Mouse (Mus musculus) megakaryocyte progenitor cell, adult 5-6 weeks (primary cell): Measurements from ENCODE around the gene Setdb2. TPM values are rescaled to one million over a fixed set of nuclear protein-coding genes. Genes with fewer than 3 reads are reported as not detected.

Experiments used
- ATAC-seq: replicated peaks from 2 replicates; pipeline ENCODE4 v1.8.0; 2016; ENCODE audit warnings: mild to moderate bottlenecking, moderate TSS enrichment, inconsistent platforms; ENCODE audit not compliant: poor library complexity
- total RNA-seq, 2 experiments: library from RNA; stranded (forward) in 1 of 2; stranded (reverse) in 1 of 2; fragments of 157-497, 149-512 nt in 1 of 2; fragments of 200-1000 nt in 1 of 2; gene quantifications; 2 replicates each; pipeline versions ENCODE4 v1.2.3 to v1.2.4; 2015 to 2017

The Setdb2 gene
- total RNA-seq, 2 experiments from 2014 or later: 27.4 to 41.4 TPM

DNA sequence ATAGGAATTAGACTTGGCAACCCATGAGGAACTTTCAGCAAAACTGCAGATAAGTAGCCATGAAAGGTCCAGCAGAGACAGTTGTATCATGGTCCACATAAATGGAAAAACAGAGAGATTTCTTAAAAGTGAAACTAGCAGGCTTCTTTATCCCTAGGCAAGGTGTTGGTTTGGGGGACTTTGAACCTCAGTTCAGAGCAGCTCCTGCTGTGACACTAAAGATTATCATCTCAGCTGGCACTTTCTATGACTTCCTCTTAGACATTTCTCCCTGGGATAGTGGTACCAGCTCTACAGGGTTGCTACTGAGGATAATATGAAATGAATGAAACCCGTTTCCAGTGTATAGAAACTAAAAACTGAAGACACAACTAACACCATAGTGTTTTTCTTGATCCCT lies 51.2 kb downstream of the Setdb2 start:
- ATAC-seq: no peak

DNA sequence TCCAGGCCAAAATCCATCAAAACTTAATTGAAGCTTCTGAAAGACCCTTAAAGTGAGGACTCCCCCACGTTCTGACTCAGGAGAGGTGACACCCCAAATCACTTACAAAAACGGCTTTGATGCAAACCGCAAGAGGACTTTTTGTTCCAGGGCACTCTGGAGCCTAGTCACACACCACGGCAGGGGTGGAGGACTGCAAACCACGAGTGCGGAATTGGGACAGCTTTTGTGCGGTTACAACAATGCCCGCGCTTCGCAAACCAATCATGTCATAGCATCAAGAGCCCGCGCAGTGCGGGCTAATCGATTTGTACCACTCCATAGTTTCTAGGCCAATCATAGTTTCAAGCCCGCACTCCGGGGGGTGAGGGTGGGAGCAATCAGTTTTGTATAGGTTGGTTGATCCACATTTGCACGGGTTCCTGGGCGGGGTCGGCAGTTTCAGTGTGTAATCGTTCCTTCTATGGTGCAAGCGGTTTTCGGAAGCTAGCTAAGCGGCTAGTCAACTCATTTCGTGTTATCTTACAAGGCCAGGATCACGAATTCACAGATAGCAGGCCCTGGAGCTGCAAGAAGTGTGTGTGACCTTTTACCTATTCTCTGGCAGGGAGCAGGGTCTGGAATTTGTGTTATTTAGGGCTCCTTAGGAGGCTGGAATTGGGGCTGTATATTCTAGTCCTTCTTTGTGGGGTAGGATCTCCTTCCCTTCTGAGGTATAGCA lies 70.2 kb downstream of the Setdb2 start:
- no peak for ATAC-seq

DNA sequence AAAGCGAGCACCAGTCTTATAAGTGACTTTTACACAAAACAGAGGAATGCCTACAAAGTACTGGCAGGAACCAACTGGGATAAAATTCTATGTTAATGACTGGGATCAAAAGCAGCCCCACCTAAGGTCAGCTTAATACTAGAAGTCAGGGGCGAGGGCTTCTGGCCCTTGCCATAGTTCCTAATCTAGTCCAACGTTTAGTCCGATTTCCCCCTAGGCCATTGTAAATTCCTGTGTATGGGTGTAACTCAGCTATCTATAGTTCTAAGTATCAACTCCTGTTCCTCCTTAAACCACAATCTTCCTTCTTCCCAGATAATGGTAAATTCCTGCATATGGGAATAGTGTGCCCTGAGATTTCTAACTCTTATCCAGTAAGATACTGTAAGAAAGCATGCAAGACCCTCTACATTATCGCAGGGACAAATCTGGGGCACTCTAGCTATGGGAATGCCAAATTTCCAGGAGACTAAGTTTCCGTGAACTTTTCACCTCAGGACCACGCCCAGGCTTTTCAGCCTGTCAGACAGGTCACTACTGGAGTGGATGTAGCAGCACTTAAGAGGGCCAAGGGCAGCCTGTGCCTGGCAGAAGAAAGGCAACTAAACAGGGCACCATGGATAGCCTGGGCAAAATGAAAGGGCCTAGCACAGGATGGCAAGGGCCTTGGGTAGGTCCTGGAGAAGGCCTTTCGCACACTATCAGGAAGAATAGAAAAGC lies 74.1 kb downstream of the Setdb2 start:
- no peak for ATAC-seq

GRCm38 (mm10) chr14:59365244-59365644 lies 75.4 kb downstream of the Setdb2 start, which contains the start of gene Phf11d:
TSS of gene Phf11d (minus strand) at chr14:59365470.
- ATAC-seq: peak; percentile 48

Other genes with a start within 250 kb of the Setdb2 start
- gene Rcbtb1, start 239.7 kb downstream of the Setdb2 start, total RNA-seq (2015): 16.8 and 17.6 TPM in 2 replicates
- gene Rcbtb1, start 239.7 kb downstream of the Setdb2 start, total RNA-seq (2017): 9.5 and 14.7 TPM in 2 replicates
- gene Gm6904, start 180.7 kb downstream of the Setdb2 start, total RNA-seq (2015): 1.1 TPM in 1 of 2 replicates, not detected in the other
- gene Gm6904, start 180.7 kb downstream of the Setdb2 start, total RNA-seq (2017): 0.30 TPM in 1 of 2 replicates, not detected in the other
- gene Phf11a, start 143.4 kb downstream of the Setdb2 start, total RNA-seq (2015): not detected in 2 replicates
- 0.34 TPM in 1 of 2 replicates, not detected in the other for gene Phf11a, start 143.4 kb downstream of the Setdb2 start, total RNA-seq (2017)
- gene Phf11b, start 99.5 kb downstream of the Setdb2 start, total RNA-seq (2015): 3.0 and 3.8 TPM in 2 replicates
- gene Phf11b, start 99.5 kb downstream of the Setdb2 start, total RNA-seq (2017): 3.7 and 8.0 TPM in 2 replicates
- gene Phf11d, start 75.4 kb downstream of the Setdb2 start, total RNA-seq (2015): 0.93 and 1.8 TPM in 2 replicates
- 2.1 and 3.7 TPM in 2 replicates for gene Phf11d, start 75.4 kb downstream of the Setdb2 start, total RNA-seq (2017)
- 1.4 and 1.5 TPM in 2 replicates for gene Phf11c, start 45.5 kb downstream of the Setdb2 start, total RNA-seq (2015)
- gene Phf11c, start 45.5 kb downstream of the Setdb2 start, total RNA-seq (2017): 1.2 and 1.4 TPM in 2 replicates
- gene Cab39l, start 88 bp upstream of the Setdb2 start, total RNA-seq (2015): 42.5 and 44.4 TPM in 2 replicates
- gene Cab39l, start 88 bp upstream of the Setdb2 start, total RNA-seq (2017): 30.8 and 31.0 TPM in 2 replicates
- gene Cdadc1, start 157.1 kb upstream of the Setdb2 start, total RNA-seq (2015): 44.9 and 48.9 TPM in 2 replicates
- 23.2 and 25.4 TPM in 2 replicates for gene Cdadc1, start 157.1 kb upstream of the Setdb2 start, total RNA-seq (2017)
- 1.7 and 1.8 TPM in 2 replicates for gene Shisa2, start 184.4 kb upstream of the Setdb2 start, total RNA-seq (2015)
- 0.33 and 1.8 TPM in 2 replicates for gene Shisa2, start 184.4 kb upstream of the Setdb2 start, total RNA-seq (2017)